Mouse (Mus musculus) embryo, embryonic 10 days (tissue): ENCODE measurements around the gene Tekt1.

ENCODE experiments used
- DNase-seq: peaks from one replicate; pipeline ENCODE4 v3.0.0-alpha.2; 2015; ENCODE audit warnings: low spot score

Gene Tekt1

DNA sequence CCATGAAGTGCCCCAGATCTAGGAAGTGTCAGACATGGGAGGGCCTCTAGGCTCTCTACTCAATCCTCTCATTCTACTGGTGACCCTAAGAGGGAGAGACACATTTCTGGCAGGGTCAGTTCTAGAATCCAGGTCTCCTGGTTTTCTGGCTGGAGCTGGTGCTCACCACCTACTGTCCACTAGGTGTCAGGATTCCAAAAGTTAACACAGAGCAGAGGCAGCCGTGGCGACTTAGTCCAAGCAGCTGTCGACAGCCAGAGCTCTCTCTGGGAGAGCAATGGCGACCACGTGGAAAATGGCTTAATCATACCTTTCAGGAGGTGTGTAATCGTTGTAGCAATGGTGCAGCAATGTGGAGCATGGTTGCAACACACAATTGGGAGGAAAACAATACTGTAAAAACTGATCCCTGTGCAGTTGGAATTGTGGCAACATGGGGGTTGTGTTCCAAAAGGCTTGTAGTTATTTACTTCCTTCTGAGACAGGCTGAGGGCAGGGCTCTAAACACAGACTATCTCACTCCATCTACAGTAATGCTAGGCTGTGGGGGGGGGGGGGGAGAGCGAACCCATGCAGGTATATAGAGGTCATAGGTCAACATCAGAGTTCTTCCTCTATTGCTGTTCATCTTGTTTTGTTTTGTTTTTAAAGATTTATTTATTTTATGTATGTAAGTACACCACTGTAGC lies 19.5 kb downstream of the Tekt1 start:
- peak; percentile 92 for DNase-seq

DNA sequence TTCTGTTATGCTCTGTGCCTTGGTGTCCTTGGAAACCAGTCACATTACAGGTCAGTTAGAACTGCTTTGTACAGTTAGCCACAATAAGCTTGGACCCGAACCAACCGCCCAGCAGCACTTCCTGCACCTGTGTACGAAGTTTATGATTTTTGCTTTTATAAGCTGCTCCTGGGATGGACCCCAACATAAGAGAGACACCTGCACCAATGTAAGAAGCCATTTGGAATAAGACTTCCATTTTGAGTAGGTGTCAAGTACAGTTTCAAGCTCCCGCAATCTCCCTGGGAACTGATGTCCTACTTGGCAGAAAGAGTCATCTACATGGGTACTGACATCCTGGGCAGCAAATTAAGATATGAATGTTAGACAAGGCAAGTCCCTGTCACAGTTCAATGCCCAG lies 22.5 kb downstream of the Tekt1 start:
- no peak for DNase-seq

GRCm38 (mm10) chr11:72338437-72338871 lies 23.8 kb downstream of the Tekt1 start:
- DNase-seq = peak; percentile 55

- no peak for DNase-seq
These were observed 25.5 kb downstream of the Tekt1 start for GRCm38 (mm10) chr11:72336726-72337125.

DNA sequence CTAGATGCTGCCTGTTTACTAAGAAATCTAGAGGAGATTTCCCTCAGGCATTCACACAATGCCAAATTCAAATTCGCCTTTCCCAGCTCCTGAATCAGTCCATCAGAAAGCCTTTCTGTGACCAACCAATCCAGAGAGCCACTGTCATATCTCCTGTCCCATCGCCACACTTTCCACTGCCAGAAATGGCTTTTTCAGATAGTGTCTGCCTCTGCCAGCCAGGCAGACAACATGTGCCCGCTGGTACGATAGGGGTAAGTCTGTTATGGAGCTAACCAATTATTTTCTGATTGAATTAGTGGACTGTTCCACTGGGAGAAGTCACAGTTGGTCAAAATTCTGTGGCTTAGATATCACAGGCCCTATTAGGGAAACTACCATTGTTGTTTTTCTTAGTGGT lies 27.6 kb downstream of the Tekt1 start:
- DNase-seq = no peak

DNA sequence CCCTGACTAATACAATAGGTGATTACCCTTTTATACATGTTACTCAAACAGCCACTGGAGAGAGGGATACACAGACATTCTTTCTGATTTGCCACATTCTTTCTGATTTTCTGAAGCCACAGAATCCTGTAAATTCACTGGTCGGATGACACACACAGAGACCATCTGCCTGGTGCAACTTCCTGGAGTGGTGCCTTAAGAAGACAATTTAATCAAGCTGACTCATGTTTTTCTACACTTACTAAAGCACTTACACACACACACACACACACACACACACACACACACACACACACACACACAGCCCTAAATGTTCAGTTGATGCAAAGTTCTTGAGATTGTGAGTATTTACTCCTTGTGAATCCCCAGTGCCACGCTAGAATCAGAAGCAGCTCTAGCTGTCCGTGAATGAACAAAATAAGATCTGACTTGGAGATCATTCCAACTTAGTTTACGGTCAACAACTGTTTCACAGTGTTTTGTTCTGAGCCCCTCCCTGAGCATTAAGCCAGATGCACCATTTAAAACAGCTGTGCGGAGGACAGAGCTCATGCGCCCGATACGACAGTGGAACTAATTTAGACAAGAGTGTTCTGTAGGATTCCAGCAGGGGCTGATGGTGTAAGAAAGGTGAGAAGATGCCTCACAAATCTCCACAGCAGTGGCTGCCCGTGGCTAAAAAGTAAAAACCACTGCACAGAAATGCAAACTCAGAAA lies 29.1 kb downstream of the Tekt1 start:
- DNase-seq = no peak

DNA sequence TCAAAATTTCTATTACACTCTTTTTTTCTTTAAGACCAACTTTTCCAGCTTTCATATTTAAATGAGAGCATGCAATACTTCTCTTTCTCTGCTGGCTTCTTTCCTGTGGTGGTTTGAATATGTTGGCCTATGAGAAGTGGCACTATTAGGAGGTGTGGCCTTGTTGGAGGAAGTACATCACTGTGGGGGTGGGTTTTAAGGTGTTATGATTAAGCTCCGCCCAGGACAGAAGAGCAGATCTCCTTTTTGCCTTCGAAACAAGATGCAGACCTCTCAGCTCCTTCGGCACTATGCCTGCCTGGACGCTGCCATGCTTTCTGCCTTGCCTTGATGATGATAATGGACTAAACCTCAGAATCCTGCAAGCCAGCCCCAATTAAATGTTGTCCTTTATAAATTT lies 36.5 kb downstream of the Tekt1 start:
- DNase-seq = no peak

- no peak for DNase-seq
These were observed 37.8 kb downstream of the Tekt1 start for GRCm38 (mm10) chr11:72324431-72324830.

GRCm38 (mm10) chr11:72318026-72318425 lies 44.2 kb downstream of the Tekt1 start:
- DNase-seq = no peak

DNA sequence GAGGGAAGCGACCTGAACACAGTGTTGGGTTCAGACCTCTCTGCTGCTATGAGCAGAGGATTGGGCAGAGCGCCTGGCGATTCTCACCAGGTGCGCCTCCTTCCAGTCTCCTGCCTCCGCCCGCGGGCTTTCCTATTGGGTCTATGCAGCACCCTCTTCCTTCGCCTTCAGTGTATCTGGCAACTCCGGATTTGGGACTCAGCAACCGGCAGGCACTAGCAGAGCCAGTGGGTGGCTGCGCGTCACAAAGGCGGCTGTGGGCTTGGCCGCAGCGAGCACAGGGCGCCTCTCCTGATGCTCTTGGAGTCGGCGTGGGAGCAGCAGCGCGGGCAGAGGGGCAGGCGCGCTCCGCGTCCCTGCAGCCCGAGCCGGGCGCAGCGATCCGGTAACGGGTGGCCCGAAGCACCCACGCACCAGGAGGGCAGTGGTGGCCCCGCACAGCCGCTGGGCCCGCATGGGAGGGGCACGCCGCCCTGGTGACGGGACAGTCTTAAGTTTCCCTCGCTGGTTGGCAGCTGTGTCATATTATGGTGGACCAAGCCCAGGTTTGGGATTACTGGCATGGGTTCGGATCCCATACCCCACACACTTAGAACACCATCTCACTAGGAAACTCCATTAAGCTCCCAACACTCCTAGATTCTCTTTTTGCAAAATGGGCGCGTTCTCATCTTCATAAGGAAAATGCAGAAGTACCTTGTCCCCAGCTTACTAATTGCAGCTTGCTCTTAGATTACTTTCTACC lies 47.9 kb downstream of the Tekt1 start, which contains the start of gene Fbxo39:
Fbxo39 (plus strand) TSS at position 294 of the 745 bp plus-strand sequence.
- DNase-seq = peak; percentile 20

DNA sequence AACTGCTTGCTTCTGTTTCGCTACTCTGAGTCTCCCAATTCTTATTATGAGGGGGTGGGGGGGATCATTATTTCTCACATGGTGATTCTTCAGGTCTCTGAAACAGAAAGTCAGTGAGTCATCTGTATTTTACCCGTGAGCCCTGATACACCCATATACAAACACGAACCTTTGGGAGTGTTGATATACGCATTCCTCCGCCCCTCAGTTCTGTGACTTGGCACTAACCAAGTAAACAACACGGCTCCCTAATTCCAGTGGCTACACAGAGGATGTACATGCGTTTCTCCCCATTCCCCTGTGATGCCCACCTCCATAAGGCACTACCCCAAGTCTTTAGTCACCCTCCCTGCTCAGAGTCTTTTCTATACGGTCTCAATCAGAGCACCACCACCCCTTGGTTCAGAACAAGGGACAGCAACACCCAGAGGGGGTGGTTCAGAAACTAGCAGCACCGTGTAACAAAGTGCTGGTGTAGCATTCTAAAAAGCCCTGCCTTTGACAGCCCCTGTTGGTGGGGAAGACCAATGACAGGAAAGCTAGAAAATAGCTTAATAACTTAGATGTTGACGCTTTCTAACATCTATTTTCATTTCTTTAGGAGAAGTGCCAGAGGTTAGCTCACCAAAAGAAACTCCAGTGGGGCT lies 50.8 kb downstream of the Tekt1 start:
- no peak for DNase-seq

DNA sequence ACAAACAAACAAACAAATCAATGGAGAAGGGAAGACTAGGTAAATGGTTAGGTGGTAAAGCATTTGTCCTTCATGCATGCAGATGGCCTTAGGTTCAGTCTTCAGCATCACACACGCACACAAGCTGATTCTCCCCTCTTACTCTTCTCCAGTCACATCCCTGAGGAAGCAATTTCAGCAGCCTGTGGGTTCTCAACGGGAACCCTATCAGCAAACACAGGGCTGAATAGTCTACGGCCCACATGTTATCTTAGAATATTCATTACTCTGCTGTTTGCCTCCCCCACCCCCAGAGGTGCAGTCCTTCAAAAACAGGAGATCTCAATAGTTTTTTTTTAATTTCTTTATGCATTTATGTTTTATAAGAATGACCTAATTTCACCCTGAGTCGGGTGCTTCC lies 51.8 kb downstream of the Tekt1 start:
- DNase-seq = no peak

DNA sequence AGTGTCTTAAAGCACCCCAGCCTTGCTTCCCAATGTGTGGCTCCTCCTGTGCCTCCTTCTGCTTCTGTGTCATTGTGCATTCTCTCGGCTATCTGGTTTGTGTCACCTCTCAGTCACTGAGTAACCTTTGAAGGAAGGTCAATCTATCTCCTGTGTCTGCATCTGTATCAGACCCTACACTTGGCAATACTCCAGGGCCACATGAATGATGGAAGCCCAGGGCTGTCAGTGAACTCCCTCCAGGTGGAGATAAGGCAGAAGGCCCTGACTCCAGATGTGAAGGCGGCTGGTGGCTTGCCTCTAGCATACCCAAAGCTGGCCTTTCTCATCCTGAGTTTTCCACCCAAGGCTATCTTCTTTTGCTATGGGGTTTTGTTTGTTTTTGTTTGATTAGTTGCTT lies 53.3 kb downstream of the Tekt1 start:
- DNase-seq = no peak

DNA sequence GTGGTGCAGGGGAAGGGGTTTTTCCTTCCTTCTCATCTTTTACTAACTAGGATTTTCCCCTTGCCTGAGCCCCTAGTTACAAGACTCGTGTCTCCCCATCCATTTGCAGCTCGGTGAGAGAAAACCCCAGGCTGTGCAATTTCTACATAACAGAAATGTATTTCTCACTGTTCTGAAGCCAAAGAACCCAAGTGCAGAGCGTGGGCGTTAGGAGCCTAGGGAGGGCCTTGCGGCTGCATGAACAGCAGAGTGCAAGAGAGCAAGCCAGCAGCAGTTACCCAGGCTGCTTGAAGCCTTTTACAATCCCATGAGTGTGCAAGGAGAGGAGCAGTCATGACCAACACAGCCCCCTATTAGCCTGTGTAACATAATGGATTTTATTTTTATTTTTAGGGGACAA lies 54.8 kb downstream of the Tekt1 start:
- DNase-seq = no peak

GRCm38 (mm10) chr11:72302230-72302629 lies 60.0 kb downstream of the Tekt1 start:
- DNase-seq = no peak

GRCm38 (mm10) chr11:72301334-72301733 lies 60.9 kb downstream of the Tekt1 start, which contains the start of gene Xaf1:
Xaf1 (plus strand) TSS chr11:72301629.
- DNase-seq = no peak
